Mouse (Mus musculus) olfactory bulb, adult 2 months (tissue): ENCODE data around the gene Hlcs.

ENCODE experiments used
- CTCF ChIP-seq: fragments of 200-500 bp; IDR thresholded peaks from 2 replicates; pipeline ENCODE4 v1.5.1; 2012; ENCODE audit warnings: low read depth, mild to moderate bottlenecking, low read length, moderate library complexity; ENCODE audit not compliant: insufficient read depth
- POLR2A ChIP-seq: fragments of 200-500 bp; IDR thresholded peaks from 2 replicates; pipeline ENCODE4 v1.6.1; 2012; ENCODE audit warnings: mild to moderate bottlenecking, low read depth, low read length, moderate library complexity; ENCODE audit not compliant: insufficient read depth

DNA sequence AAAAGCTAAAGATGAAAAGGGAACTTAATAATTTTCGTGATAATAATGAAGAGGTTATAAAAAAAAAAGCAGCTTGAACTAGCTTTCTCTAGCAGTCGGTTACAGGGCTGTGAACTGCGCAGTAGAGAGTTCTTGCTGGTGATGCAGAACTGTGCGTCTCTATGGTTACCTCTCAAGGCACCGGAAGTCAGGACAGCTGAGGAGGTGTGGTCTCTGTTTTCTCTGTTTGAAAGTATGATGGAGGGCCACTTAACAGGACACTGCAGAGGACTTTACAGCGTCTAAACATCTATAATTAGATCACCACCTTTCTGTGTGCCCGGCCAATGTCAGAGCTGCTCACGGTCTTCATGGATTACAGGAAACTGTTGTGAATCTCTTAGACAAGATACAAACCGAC is 41.1 kb upstream of the Hlcs start:
- no peak for TF ChIP-seq POLR2A
- no peak for TF ChIP-seq CTCF
